Mouse (Mus musculus) adrenal gland, postnatal 10 days (tissue): ENCODE measurements around the gene Mageb1. TPM values are rescaled to one million over a fixed set of nuclear protein-coding genes. Genes with fewer than 3 reads are reported as not detected.
"Not testable (repeated sequence)": the region's sequence is repeated elsewhere in the genome, so short reads cannot be mapped to it uniquely, and the experiment has no call there.

Experiments used
- DNase-seq: peaks from one replicate; pipeline ENCODE4 v3.0.0; 2021; ENCODE audit warnings: mixed read lengths
- long read RNA-seq, 2 experiments: library from polyadenylated mRNA; stranded (forward); transcript quantifications; one replicate each; pipeline ENCODE4 v2.0.0; 2021
- total RNA-seq, 2 experiments: library from RNA; stranded (reverse); gene quantifications; 2 replicates each; pipeline ENCODE4 v1.2.3; 2021

Mageb1 gene
- total RNA-seq = not detected
- long read RNA-seq, experiment 1 = 0 reads
- long read RNA-seq, experiment 2 = 0 reads

- DNase-seq = not testable (repeated sequence)
Observed at GRCm38 (mm10) chrX:92016233-92016632, at the start of gene Mageb1. Gene Mageb1 (minus strand): TSS chrX:92016333.

Other genes with a start within 250 kb of the Mageb1 start
- gene Mageb5, start 233.3 kb downstream of the Mageb1 start, total RNA-seq = not detected